Mouse (Mus musculus) neutrophil, adult 65 days (primary cell): ENCODE results near the gene Zfp131. TPM values are rescaled to one million over a fixed set of nuclear protein-coding genes. Genes with fewer than 3 reads are reported as not detected.

Experiments
- total RNA-seq: library from RNA; stranded (reverse); gene quantifications from 2 replicates; pipeline ENCODE4 v1.2.4, GENCODE M21; 2023

Gene Zfp131
- total RNA-seq, result 56.0 and 80.6 TPM in 2 replicates

DNA sequence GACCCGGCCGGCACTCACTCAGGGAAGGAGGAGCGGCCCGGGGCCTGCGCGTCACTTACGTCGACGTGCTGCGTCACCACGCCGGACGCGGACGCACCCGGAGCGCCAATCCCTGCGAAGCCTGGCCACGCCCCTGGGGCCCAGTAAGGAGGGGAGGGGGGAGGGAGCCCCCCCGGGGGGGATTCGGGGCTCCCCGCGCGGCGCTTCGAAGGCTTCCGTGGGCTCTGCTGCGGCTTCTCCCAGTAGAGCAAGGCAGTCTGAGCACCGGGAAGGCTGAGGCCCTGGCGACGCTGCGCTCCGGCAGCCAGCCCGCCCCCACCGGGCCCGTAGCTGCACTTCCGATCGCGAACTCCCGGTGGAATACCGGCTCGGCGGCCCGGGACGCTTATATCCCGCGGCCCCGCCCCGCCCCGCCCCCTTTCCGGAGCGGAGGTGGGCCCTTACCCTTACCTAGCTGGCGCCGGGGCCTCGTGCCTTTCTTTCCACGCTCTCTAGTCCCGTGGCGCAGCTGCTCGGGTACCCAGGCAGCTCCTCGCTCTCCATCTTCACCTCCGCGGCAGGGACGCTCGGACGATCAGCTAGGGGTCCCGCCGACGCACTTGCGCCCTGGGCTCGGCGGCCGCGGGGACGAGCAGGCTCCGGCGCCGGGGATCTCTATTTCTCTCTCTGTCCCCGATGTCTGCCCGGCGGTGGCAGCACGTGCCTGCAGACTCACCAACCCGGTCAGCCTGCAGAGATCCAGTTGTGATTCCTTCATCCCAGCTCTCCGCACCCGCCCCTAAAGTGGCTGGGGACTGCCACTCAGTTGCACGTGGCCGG lies at the start of gene Zfp131:
Gene Zfp131 (minus strand): TSS at position 129 of the 819 bp plus-strand sequence.

DNA sequence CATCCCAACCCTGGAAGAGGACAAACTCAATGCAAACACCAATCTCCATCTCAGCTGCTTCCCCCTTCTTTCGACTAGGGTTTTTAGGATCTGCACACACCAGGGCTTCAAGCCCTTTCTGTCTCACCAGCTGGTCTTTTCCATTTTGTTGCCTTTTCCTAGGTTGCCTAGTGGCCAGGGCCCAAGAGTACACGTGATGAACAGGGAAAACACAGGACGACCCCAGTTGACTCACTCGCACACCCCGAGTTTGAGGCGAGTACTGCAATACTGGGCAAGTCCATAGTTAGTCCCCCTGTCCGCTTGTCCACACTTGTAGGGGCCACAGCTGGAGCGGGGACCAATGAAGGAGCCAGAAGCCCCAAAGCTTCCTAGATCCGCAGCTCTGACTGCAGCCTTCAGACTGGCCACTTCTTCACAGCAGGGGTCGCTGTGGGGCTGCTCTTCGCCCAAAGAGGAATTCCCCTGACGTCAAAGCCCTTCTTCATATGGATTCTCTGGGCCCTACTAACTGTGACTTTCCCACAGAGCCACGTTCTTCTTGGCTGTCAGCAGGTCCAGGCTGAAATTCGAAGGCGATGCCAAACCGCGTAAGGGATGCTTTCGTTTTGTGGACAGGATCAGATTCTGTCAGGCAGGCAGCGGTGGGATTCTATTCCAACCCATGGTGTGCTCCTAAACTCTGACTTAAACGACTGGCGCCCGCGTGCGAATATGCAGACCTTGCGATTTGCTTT lies 44.8 kb upstream of the Zfp131 start, which contains the start of gene D13Ertd608e:
Gene D13Ertd608e (plus strand): TSS at position 687 of the 737 bp plus-strand sequence.

DNA sequence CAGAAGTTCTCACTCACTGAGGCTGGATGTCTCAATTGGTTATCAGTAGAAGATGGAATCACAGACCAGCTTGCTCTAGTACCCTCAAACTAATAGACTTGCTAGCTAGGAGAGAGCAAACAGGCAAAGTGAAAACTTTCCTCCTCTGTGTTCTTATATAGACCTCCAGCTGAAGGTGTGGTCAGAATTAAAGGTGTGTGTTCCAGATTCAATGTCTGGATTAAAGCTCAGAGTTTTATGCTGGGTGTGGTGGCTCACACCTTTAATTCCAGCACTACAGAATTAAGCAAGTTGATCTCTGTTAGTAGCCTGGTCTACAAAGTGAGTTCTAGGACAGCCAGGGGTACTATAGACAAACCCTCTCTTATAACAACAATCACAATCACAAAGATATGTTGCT lies 39.4 kb upstream of the Zfp131 start, which contains the start of gene AF067063:
Gene AF067063 (minus strand): TSS at position 101 of the 400 bp plus-strand sequence.

DNA sequence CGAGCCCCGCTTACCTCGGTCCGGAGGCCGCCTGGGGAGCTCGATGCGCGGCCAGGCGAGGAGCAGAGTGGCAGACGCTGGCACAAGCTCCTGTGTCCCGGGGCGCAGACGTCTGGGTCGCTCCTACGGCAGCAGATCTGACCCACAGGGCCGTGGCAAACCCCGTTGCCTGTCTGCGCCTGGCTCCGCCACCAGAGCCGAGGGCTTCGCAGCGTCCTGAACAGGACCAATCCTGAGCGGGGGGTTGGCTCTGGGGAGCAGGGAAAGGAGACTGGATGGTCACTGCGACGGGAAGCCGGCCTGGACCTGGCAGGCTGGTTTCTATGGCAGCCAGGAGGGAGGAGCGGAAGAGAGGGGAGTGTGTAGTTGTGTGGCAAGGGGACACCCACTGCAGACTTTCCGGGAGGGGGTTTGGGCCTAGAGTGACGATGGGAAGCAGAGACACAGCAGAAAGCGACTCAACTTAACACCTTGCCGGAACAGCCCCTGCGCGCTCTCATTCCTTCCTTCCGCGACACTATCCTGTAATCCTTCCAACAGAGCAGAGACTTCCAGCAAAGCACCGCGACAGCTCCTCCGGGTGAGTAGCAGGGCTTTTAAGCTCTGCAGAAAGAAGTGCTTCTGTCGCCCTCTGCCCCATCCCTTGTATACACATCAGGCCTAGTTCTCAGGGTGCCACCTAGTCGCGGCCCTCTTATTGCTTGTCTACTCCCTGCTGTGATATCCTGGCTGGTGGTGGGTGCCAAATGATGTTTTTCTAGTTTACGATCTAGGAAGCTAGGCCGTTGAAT lies 34.8 kb downstream of the Zfp131 start, which contains the start of gene Nim1k:
Gene Nim1k (minus strand): TSS at position 202 of the 791 bp plus-strand sequence.

Other genes starting within 250 kb of the Zfp131 start
- gene Ccl28, start 167.1 kb downstream of the Zfp131 start, total RNA-seq, result not detected in 2 replicates
- gene Hmgcs1, start 100.5 kb downstream of the Zfp131 start, total RNA-seq, result 22.0 and 22.4 TPM in 2 replicates
- gene Nim1k, start 35.0 kb downstream of the Zfp131 start, total RNA-seq, result 0.54 and 0.84 TPM in 2 replicates
- not detected in 2 replicates for gene AF067063, start 39.3 kb upstream of the Zfp131 start, total RNA-seq
- not detected in 2 replicates for gene D13Ertd608e, start 45.1 kb upstream of the Zfp131 start, total RNA-seq
- not detected in 2 replicates for gene Tcstv1, start 103.9 kb upstream of the Zfp131 start, total RNA-seq
- gene Gm21761, start 138.4 kb upstream of the Zfp131 start, total RNA-seq, result not detected in 2 replicates
- not detected in 2 replicates for gene B020031M17Rik, start 159.9 kb upstream of the Zfp131 start, total RNA-seq
- gene Gm36079, start 236.1 kb upstream of the Zfp131 start, total RNA-seq, result 5.9 and 9.5 TPM in 2 replicates